Mouse (Mus musculus) megakaryocyte, embryonic 14.5 days (primary cell): ENCODE results near the gene Palm3.

Experiments
- FLI1 ChIP-seq: IDR thresholded peaks from 2 replicates; pipeline ENCODE4 v1.6.1; 2012; ENCODE audit warnings: low read length, inconsistent platforms, mixed read lengths
- GATA1 ChIP-seq: IDR thresholded peaks from 3 replicates; pipeline ENCODE4 v1.6.1; 2012; ENCODE audit warnings: mixed read lengths, low read length, inconsistent platforms, borderline replicate concordance

DNA sequence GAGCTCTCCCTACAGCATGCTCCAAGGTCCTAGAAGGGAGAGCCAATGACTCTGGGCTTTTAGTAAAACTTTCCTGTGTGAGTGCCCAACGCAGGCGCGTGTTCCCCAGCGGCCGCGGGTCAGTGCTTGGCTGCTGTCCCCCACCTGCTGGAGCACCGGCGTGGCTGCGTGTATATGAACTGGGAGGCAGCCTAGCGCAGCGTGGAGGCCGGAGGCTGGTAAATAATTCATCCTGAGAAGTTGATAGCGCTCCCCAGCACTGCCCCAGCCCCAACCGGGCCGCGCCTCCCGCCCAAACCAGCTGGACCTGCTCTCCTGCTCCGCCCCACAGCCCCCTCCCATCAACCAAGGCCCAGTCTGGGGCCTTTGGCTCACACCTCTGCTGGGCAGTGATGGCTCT, at the start of gene Palm3:
- no peak for TF ChIP-seq GATA1
- TF ChIP-seq FLI1, result no peak
